Mouse (Mus musculus) erythroblast, embryonic 14.5 days (primary cell): ENCODE data around the gene Mtx1. TPM values are rescaled to one million over a fixed set of nuclear protein-coding genes. Genes with fewer than 3 reads are reported as not detected.
"Not testable (repeated sequence)": the region's sequence is repeated elsewhere in the genome, so short reads cannot be mapped to it uniquely, and the experiment has no call there.

Experiments used
- H3K27me3 ChIP-seq: 2 replicates; pipeline ENCODE4 v1.6.1; 2012; ENCODE audit warnings: inconsistent platforms; ENCODE audit not compliant: control insufficient read depth
- H3K36me3 ChIP-seq: 2 replicates; pipeline ENCODE4 v1.6.1; 2012; ENCODE audit warnings: mild to moderate bottlenecking, inconsistent platforms; ENCODE audit not compliant: control insufficient read depth
- H3K4me1 ChIP-seq: 2 replicates; pipeline ENCODE4 v1.6.1; 2012; ENCODE audit warnings: inconsistent platforms; ENCODE audit not compliant: control insufficient read depth
- H3K4me3 ChIP-seq: replicated peaks from 2 replicates; pipeline ENCODE3; 2012; ENCODE audit warnings: moderate library complexity, mild to moderate bottlenecking, inconsistent platforms
- H3K9me3 ChIP-seq: 2 replicates; pipeline ENCODE4 v1.6.1; 2012; ENCODE audit warnings: low read length, inconsistent platforms, mixed read lengths; ENCODE audit not compliant: control insufficient read depth
- GATA1 ChIP-seq: IDR thresholded peaks from 2 replicates; pipeline ENCODE4 v1.6.1; 2012; ENCODE audit warnings: low read length, inconsistent platforms, mixed read lengths
- TAL1 ChIP-seq: IDR thresholded peaks from 3 replicates; pipeline ENCODE4 v1.6.1; 2012; ENCODE audit warnings: low read length, inconsistent platforms, mixed read lengths
- polyA plus RNA-seq: library from polyadenylated mRNA; stranded (reverse); fragments of >175 nt; gene quantifications from 2 replicates; pipeline ENCODE4 v1.2.3, GENCODE M21; 2012

The Mtx1 gene
- polyA plus RNA-seq, 1 experiment = 31.7 TPM

GRCm38 (mm10) chr3:89224796-89225195, 2.1 kb downstream of the Mtx1 start:
- no peaks in the 10 kb centered on the region for H3K36me3 ChIP-seq
- H3K27me3 ChIP-seq = peaks cover 68% of the 10 kb centered on the region
- TF ChIP-seq GATA1 = no peak
- no peak for TF ChIP-seq TAL1
- peaks cover 18% of the 10 kb centered on the region for H3K4me1 ChIP-seq
- H3K4me3 ChIP-seq = no peak overlapping the region
- H3K9me3 ChIP-seq = no peaks in the 10 kb centered on the region; the same call in 1 of the 2 replicates

GRCm38 (mm10) chr3:89221167-89221566, 5.7 kb downstream of the Mtx1 start:
- peaks cover under 1% of the 10 kb centered on the region; the same call in 1 of the 2 replicates for H3K4me1 ChIP-seq
- H3K27me3 ChIP-seq = peaks cover 49% of the 10 kb centered on the region
- H3K4me3 ChIP-seq = no peak overlapping the region
- no peaks in the 10 kb centered on the region for H3K36me3 ChIP-seq
- TF ChIP-seq GATA1 (no peak), TAL1 (no peak)
- no peaks in the 10 kb centered on the region; the same call in 1 of the 2 replicates for H3K9me3 ChIP-seq

GRCm38 (mm10) chr3:89219546-89219945, 7.3 kb downstream of the Mtx1 start:
- TF ChIP-seq TAL1 (no peak), GATA1 (no peak)
- Histone ChIP-seq H3K4me3 (no peak overlapping the region), H3K4me1 (peaks cover 16% of the 10 kb centered on the region), H3K27me3 (peaks cover 46% of the 10 kb centered on the region), H3K36me3 (no peaks in the 10 kb centered on the region), H3K9me3 (no peaks in the 10 kb centered on the region)

GRCm38 (mm10) chr3:89218271-89218670, 8.6 kb downstream of the Mtx1 start:
- Histone ChIP-seq H3K36me3 (no peaks in the 10 kb centered on the region), H3K9me3 (no peaks in the 10 kb centered on the region), H3K27me3 (peaks cover 40% of the 10 kb centered on the region), H3K4me3 (no peak overlapping the region), H3K4me1 (peaks cover 26% of the 10 kb centered on the region)
- no peak for TF ChIP-seq GATA1
- TF ChIP-seq TAL1 = no peak

- H3K27me3 ChIP-seq = peaks cover 34% of the 10 kb centered on the region
- H3K4me3 ChIP-seq, H3K9me3 ChIP-seq, H3K36me3 ChIP-seq: not testable (repeated sequence)
- H3K4me1 ChIP-seq = peaks cover 43% of the 10 kb centered on the region
These were observed 10.5 kb downstream of the Mtx1 start for GRCm38 (mm10) chr3:89216407-89216806.

- peaks cover 10% of the 10 kb centered on the region for H3K36me3 ChIP-seq
- H3K9me3 ChIP-seq = no peaks in the 10 kb centered on the region
- peaks cover 43% of the 10 kb centered on the region for H3K4me1 ChIP-seq
- H3K27me3 ChIP-seq = peaks cover 34% of the 10 kb centered on the region
- TF ChIP-seq GATA1 = no peak
- no peak for TF ChIP-seq TAL1
- H3K4me3 ChIP-seq = no peak overlapping the region
These were observed 11.0 kb downstream of the Mtx1 start for GRCm38 (mm10) chr3:89215853-89216252.

GRCm38 (mm10) chr3:89214681-89215411, 12.0 kb downstream of the Mtx1 start, which contains the start of gene Thbs3:
Thbs3 (plus strand) TSS chr3:89215180.
- H3K36me3 ChIP-seq = peaks cover 20% of the 10 kb centered on the region
- peaks cover 33% of the 10 kb centered on the region for H3K27me3 ChIP-seq
- peak within 1 kb of the TSS; percentile 70 for H3K4me3 ChIP-seq
- H3K9me3 ChIP-seq = no peaks in the 10 kb centered on the region
- no peak for TF ChIP-seq GATA1
- TF ChIP-seq TAL1 = no peak
- peaks cover 43% of the 10 kb centered on the region for H3K4me1 ChIP-seq

GRCm38 (mm10) chr3:89213803-89214530, 12.9 kb downstream of the Mtx1 start:
- Histone ChIP-seq H3K27me3 (peaks cover 26% of the 10 kb centered on the region), H3K36me3 (peaks cover 29% of the 10 kb centered on the region), H3K4me3 (peak overlapping the region; percentile 70), H3K4me1 (peaks cover 43% of the 10 kb centered on the region), H3K9me3 (no peaks in the 10 kb centered on the region)
- TF ChIP-seq TAL1 (no peak), GATA1 (no peak)

GRCm38 (mm10) chr3:89210731-89211130, 16.2 kb downstream of the Mtx1 start:
- H3K27me3 ChIP-seq = peaks cover 16% of the 10 kb centered on the region
- H3K9me3 ChIP-seq = no peaks in the 10 kb centered on the region
- peaks cover 60% of the 10 kb centered on the region for H3K36me3 ChIP-seq
- peaks cover 39% of the 10 kb centered on the region for H3K4me1 ChIP-seq
- no peak overlapping the region for H3K4me3 ChIP-seq
- no peak for TF ChIP-seq TAL1
- TF ChIP-seq GATA1 = no peak
